In the genomic region with DNA sequence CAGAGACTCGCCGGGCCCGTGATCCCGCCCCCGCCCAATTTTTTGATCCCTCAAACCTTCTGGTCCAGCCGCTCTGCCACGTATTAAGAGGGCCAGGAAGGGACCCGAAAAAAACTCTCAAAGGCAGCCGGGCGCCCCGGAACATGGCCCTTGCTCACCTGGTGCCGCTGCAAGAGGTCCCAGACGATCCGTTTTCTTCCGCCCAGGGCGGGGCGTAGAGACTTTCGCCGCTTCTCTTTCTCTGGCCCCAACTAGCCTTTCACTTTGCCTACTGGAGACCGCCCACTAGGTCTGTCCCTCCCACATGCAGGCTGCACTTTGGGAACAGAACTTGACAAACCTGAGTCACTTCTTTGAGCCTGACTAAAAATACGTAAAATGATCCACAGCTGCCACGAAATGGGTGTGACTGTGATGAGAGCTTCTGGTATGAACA, we compare ENCODE assay signal across 8 mouse cellular contexts. TPM values are rescaled to one million over a fixed set of nuclear protein-coding genes. Genes with fewer than 3 reads are reported as not detected.
DNase-seq lines count a peak whose midpoint lies in the region; ATAC-seq and TF ChIP-seq lines count a peak whose summit lies in the region.

No protein-coding gene starts in this region.

- H3K27ac ChIP-seq in intestine, embryonic 15.5 days: peak overlapping the region; percentile 64
- H3K27ac ChIP-seq in liver, embryonic 14.5 days: peak overlapping the region; percentile 70
- H3K27ac ChIP-seq in stomach, postnatal 0 days (replicated peaks): peak overlapping the region; percentile 93

- H3K36me3 ChIP-seq in intestine, embryonic 15.5 days: peaks cover 9% of the 10 kb centered on the region
- H3K36me3 ChIP-seq in liver, embryonic 14.5 days (replicated peaks; ENCODE audit: control insufficient read depth, insufficient read depth, low read depth): peaks cover 3% of the 10 kb centered on the region
- H3K36me3 ChIP-seq in stomach, postnatal 0 days (ENCODE audit: control insufficient read depth, insufficient read depth, low read length): peaks cover 11% of the 10 kb centered on the region; the same call in 1 of the 2 replicates

- ATAC-seq in frontal cortex, adult (ENCODE audit: low TSS enrichment): peak; percentile 17; the same call in 1 of the 2 replicates
- ATAC-seq in intestine, embryonic 15.5 days: peak; percentile 72
- peak; percentile 50 for ATAC-seq in liver, embryonic 14.5 days (ENCODE audit: insufficient read depth)
- ATAC-seq in stomach, postnatal 0 days (ENCODE audit: low FRiP score, low TSS enrichment): peak; percentile 50

- H3K4me1 ChIP-seq in intestine, embryonic 15.5 days (replicated peaks): peaks cover 23% of the 10 kb centered on the region
- H3K4me1 ChIP-seq in liver, embryonic 14.5 days (replicated peaks; ENCODE audit: control insufficient read depth in 2 of 2, insufficient read depth in 2 of 2, low read length in 1 of 2): peaks cover 40 to 46% of the 10 kb centered on the region in 2 experiments
- peaks cover 9% of the 10 kb centered on the region for H3K4me1 ChIP-seq in stomach, postnatal 0 days (replicated peaks; ENCODE audit: control insufficient read depth, insufficient read depth)

- H3K4me2 ChIP-seq in intestine, embryonic 15.5 days (replicated peaks): peak overlapping the region; percentile 73
- H3K4me2 ChIP-seq in liver, embryonic 14.5 days (ENCODE audit: low read depth): peak overlapping the region; percentile 82
- peak overlapping the region; percentile 74 for H3K4me2 ChIP-seq in stomach, postnatal 0 days (replicated peaks; ENCODE audit: low read depth)

- DNase-seq in frontal cortex, postnatal 10 days (ENCODE audit: low spot score in 2 of 2): no peak
- DNase-seq in embryo, embryonic 10 days (ENCODE audit: low spot score): peak; percentile 70
- peak; percentile 52 to 55 for DNase-seq in gastrocnemius, postnatal 36 days
- DNase-seq in liver, embryonic 14.5 days (ENCODE audit: low read depth in 3 of 3, low spot score in 3 of 3): peak; percentile 66 to 79 (median 66)
- DNase-seq in naive thymus-derived CD4-positive, alpha-beta T cell, adult 2 months (ENCODE audit: low read depth): peak; percentile 58
- peak; percentile 86 for DNase-seq in stomach, postnatal 0 days (ENCODE audit: low spot score)

- no peaks in the 10 kb centered on the region for H3K9me3 ChIP-seq in intestine, embryonic 15.5 days
- no peaks in the 10 kb centered on the region for H3K9me3 ChIP-seq in liver, embryonic 14.5 days (ENCODE audit: control insufficient read depth, low read length)
- H3K9me3 ChIP-seq in stomach, postnatal 0 days (ENCODE audit: control insufficient read depth, low read length): no peaks in the 10 kb centered on the region

- TF ChIP-seq CTCF in liver, embryonic 14.5 days (IDR thresholded peaks at IDR 0.05; ENCODE audit: low read depth): no peak
- no peak for TF ChIP-seq CTCF in stomach, postnatal 0 days (IDR thresholded peaks at IDR 0.05; ENCODE audit: low read depth)

- TF ChIP-seq EP300 in liver, embryonic 14.5 days (IDR thresholded peaks at IDR 0.05; ENCODE audit: low read depth): no peak
- peak; percentile 60 for TF ChIP-seq EP300 in stomach, postnatal 0 days (optimal IDR thresholded peaks at IDR 0.05)

- H3K27me3 ChIP-seq in intestine, embryonic 15.5 days (replicated peaks): no peaks in the 10 kb centered on the region
- H3K27me3 ChIP-seq in liver, embryonic 14.5 days (ENCODE audit: control insufficient read depth, insufficient read depth, low read length): no peaks in the 10 kb centered on the region
- H3K27me3 ChIP-seq in stomach, postnatal 0 days (ENCODE audit: control insufficient read depth, insufficient read depth, low read length): no peaks in the 10 kb centered on the region

- H3K9ac ChIP-seq in intestine, embryonic 15.5 days: peak overlapping the region; percentile 59
- H3K9ac ChIP-seq in liver, embryonic 14.5 days (replicated peaks): peak overlapping the region; percentile 69
- H3K9ac ChIP-seq in stomach, postnatal 0 days (ENCODE audit: low read length): peak overlapping the region; percentile 76

- peak overlapping the region; percentile 46 for H3K4me3 ChIP-seq in intestine, embryonic 15.5 days (replicated peaks)
- H3K4me3 ChIP-seq in liver, embryonic 14.5 days (ENCODE audit: insufficient read depth in 1 of 2, low read depth in 2 of 2, low read length in 2 of 2): peak overlapping the region; percentile 67 to 73
- peak overlapping the region; percentile 59 for H3K4me3 ChIP-seq in stomach, postnatal 0 days (ENCODE audit: low read depth, low read length)

- under 1% methylated on average over 22 of the region's 22 CpGs for whole genome bisulfite sequencing in intestine, embryonic 15.5 days
- WGBS in liver, embryonic 14.5 days (ENCODE audit: insufficient replicate concordance): under 1% methylated on average over 22 of the region's 22 CpGs
- WGBS in stomach, postnatal 0 days: under 1% methylated on average over 22 of the region's 22 CpGs

- intact Hi-C loops in gastrocnemius, postnatal 36 days (cut with DNase I): loop anchor here (5.0 kb wide), 1 partner anchor 36 kb away; no protein-coding TSS in a partner anchor

RNA-seq across cellular contexts. Expression of a gene that starts 4.1 kb away (rescaled TPM):
- total RNA-seq in gastrocnemius, postnatal 36 days (2021): 10 to 100 TPM; 41.8 to 45.9 TPM
- polyA plus RNA-seq in intestine, embryonic 15.5 days (2015; fragmentation: Nextera tagmentation; extraction: Ambion mirVana): 123 and 155 TPM in 2 replicates
- 26.5 and 29.1 TPM in 2 replicates for polyA plus RNA-seq in liver, embryonic 14.5 days (2012; rRNA removed)
- polyA plus RNA-seq in liver, embryonic 14.5 days (2014; fragmentation: Nextera tagmentation; extraction: Ambion mirVana): 54.6 and 59.7 TPM in 2 replicates
- 216 and 220 TPM in 2 replicates for polyA plus RNA-seq in stomach, postnatal 0 days (2015; fragmentation: Nextera tagmentation; extraction: Ambion mirVana)

RNA-seq across cellular contexts. Expression of a gene that starts 25.3 kb away (rescaled TPM):
- 100 to 1,000 TPM; 148 to 163 TPM for total RNA-seq in gastrocnemius, postnatal 36 days (2021)
- polyA plus RNA-seq in intestine, embryonic 15.5 days (2015; fragmentation: Nextera tagmentation; extraction: Ambion mirVana): 92.9 and 107 TPM in 2 replicates
- 50.8 and 66.8 TPM in 2 replicates for polyA plus RNA-seq in liver, embryonic 14.5 days (2012; rRNA removed)
- polyA plus RNA-seq in liver, embryonic 14.5 days (2014; fragmentation: Nextera tagmentation; extraction: Ambion mirVana): 84.4 and 102 TPM in 2 replicates
- 118 and 125 TPM in 2 replicates for polyA plus RNA-seq in stomach, postnatal 0 days (2015; fragmentation: Nextera tagmentation; extraction: Ambion mirVana)

RNA-seq across cellular contexts. Expression of a gene that starts 25.4 kb away (rescaled TPM):
- 1 to 10 TPM; 2.0 to 2.1 TPM for total RNA-seq in gastrocnemius, postnatal 36 days (2021)
- 5.1 and 5.4 TPM in 2 replicates for polyA plus RNA-seq in intestine, embryonic 15.5 days (2015; fragmentation: Nextera tagmentation; extraction: Ambion mirVana)
- 15.3 and 20.3 TPM in 2 replicates for polyA plus RNA-seq in liver, embryonic 14.5 days (2012; rRNA removed)
- polyA plus RNA-seq in liver, embryonic 14.5 days (2014; fragmentation: Nextera tagmentation; extraction: Ambion mirVana): 10.4 and 10.9 TPM in 2 replicates
- polyA plus RNA-seq in stomach, postnatal 0 days (2015; fragmentation: Nextera tagmentation; extraction: Ambion mirVana): 2.8 and 3.5 TPM in 2 replicates

RNA-seq across cellular contexts. Expression of a gene that starts 45.3 kb away (rescaled TPM):
- total RNA-seq in gastrocnemius, postnatal 36 days (2021): not detected
- polyA plus RNA-seq in intestine, embryonic 15.5 days (2015; fragmentation: Nextera tagmentation; extraction: Ambion mirVana): 3.5 and 3.6 TPM in 2 replicates
- 2.0 and 2.3 TPM in 2 replicates for polyA plus RNA-seq in liver, embryonic 14.5 days (2012; rRNA removed)
- polyA plus RNA-seq in liver, embryonic 14.5 days (2014; fragmentation: Nextera tagmentation; extraction: Ambion mirVana): 0.25 and 0.66 TPM in 2 replicates
- 2.7 and 3.6 TPM in 2 replicates for polyA plus RNA-seq in stomach, postnatal 0 days (2015; fragmentation: Nextera tagmentation; extraction: Ambion mirVana)

RNA-seq across cellular contexts. Expression of a gene that starts 46.4 kb away (rescaled TPM):
- total RNA-seq in gastrocnemius, postnatal 36 days (2021): 10 to 100 TPM; 15.9 to 18.7 TPM
- polyA plus RNA-seq in intestine, embryonic 15.5 days (2015; fragmentation: Nextera tagmentation; extraction: Ambion mirVana): 58.0 and 59.7 TPM in 2 replicates
- polyA plus RNA-seq in liver, embryonic 14.5 days (2012; rRNA removed): 72.2 and 72.8 TPM in 2 replicates
- polyA plus RNA-seq in liver, embryonic 14.5 days (2014; fragmentation: Nextera tagmentation; extraction: Ambion mirVana): 111 and 130 TPM in 2 replicates
- 21.6 and 22.9 TPM in 2 replicates for polyA plus RNA-seq in stomach, postnatal 0 days (2015; fragmentation: Nextera tagmentation; extraction: Ambion mirVana)

Comparison
In these comparisons a context has a peak if more than half of its experiments do, and no peak if none do; other contexts are left out.
1. ATAC-seq: peak in every context shown above with its lines; median percentile 72 in intestine, embryonic 15.5 days; 50 in liver, embryonic 14.5 days; 50 in stomach, postnatal 0 days; 17 in frontal cortex, adult.
2. DNase-seq: peak in embryo, embryonic 10 days (single experiment), gastrocnemius, postnatal 36 days (2 of 2), liver, embryonic 14.5 days (3 of 3), naive thymus-derived CD4-positive, alpha-beta T cell, adult 2 months (single experiment) and stomach, postnatal 0 days (single experiment); none in frontal cortex, postnatal 10 days (0 of 2).
3. Peak in every context shown above with its lines, with median percentiles within 50 percentile points of each other: H3K27ac ChIP-seq, H3K4me2 ChIP-seq, H3K4me3 ChIP-seq and H3K9ac ChIP-seq.